Mouse (Mus musculus) liver, embryonic 14.5 days (tissue): ENCODE measurements at regions not wholly inside any gene's neighbourhood (a gene's known extent, or its start where the extent isn't known, plus 50 kb on each side); places are given as distances from the start of the nearest gene placed in this dataset.

ENCODE experiments used
- ATAC-seq: fragments of 200-750 bp; cut with Nextera tagmentation; 2 replicates; pipeline ENCODE4 v1.8.0; 2017; ENCODE audit warnings: moderate number of reproducible peaks, mild to moderate bottlenecking, moderate library complexity; ENCODE audit not compliant: insufficient read depth
- DNase-seq, 3 experiments: peaks; one replicate each; pipeline ENCODE4 v3.0.0-alpha.2; 2012 to 2013; ENCODE audit warnings: low read depth in 3 of 3, low spot score in 3 of 3
- H3K27ac ChIP-seq: fragments of 300-500 bp; sonication (generic); 2 replicates; pipeline ENCODE4 v1.5.1; 2014; ENCODE audit warnings: moderate library complexity, mild to moderate bottlenecking, control low read depth, inconsistent platforms
- H3K27me3 ChIP-seq: fragments of 300-500 bp; sonication (generic); 2 replicates; pipeline ENCODE4 v1.6.1; 2014; ENCODE audit warnings: mild to moderate bottlenecking, low read length, moderate library complexity; ENCODE audit not compliant: control insufficient read depth, insufficient read depth
- H3K36me3 ChIP-seq: fragments of 300-500 bp; sonication (generic); replicated peaks from 2 replicates; pipeline ENCODE4 v1.6.1; 2014; ENCODE audit warnings: low read depth; ENCODE audit not compliant: control insufficient read depth, insufficient read depth
- H3K4me1 ChIP-seq, 2 experiments: fragments of 200-500 bp in 1 of 2; fragments of 300-500 bp in 1 of 2; sonication (generic) in 1 of 2; replicated peaks; 2 replicates each; pipeline ENCODE4 v1.6.1; 2012 to 2014; ENCODE audit warnings: antibody characterized with exemption in 1 of 2, inconsistent platforms in 1 of 2, low read length in 1 of 2; ENCODE audit not compliant: control insufficient read depth in 2 of 2, insufficient read depth in 2 of 2
- H3K4me2 ChIP-seq: fragments of 300-500 bp; sonication (generic); 2 replicates; pipeline ENCODE4 v1.6.1; 2014; ENCODE audit warnings: low read depth, mild to moderate bottlenecking, control low read depth, moderate library complexity
- H3K4me3 ChIP-seq, 2 experiments: fragments of 200-500 bp in 1 of 2; fragments of 300-500 bp in 1 of 2; sonication (generic) in 1 of 2; 2 replicates each; pipeline ENCODE4 v1.5.1; 2012 to 2014; ENCODE audit warnings: low read depth in 2 of 2, low read length in 2 of 2, mild to moderate bottlenecking in 2 of 2, control low read depth in 1 of 2, inconsistent platforms in 1 of 2, moderate library complexity in 1 of 2; ENCODE audit not compliant: insufficient read depth in 1 of 2
- H3K9ac ChIP-seq: fragments of 300-500 bp; sonication (generic); replicated peaks from 2 replicates; pipeline ENCODE4 v1.6.1; 2014; ENCODE audit warnings: mild to moderate bottlenecking, control low read depth, moderate library complexity
- H3K9me3 ChIP-seq: fragments of 300-500 bp; sonication (generic); 2 replicates; pipeline ENCODE4 v1.6.1; 2016; ENCODE audit warnings: low read length, mixed read lengths; ENCODE audit not compliant: control insufficient read depth
- CTCF ChIP-seq: IDR thresholded peaks from 2 replicates; pipeline ENCODE4 v1.5.1; 2016; ENCODE audit warnings: antibody characterized with exemption, low read depth, control low read depth
- EP300 ChIP-seq: IDR thresholded peaks from 2 replicates; pipeline ENCODE4 v1.6.1; 2016; ENCODE audit warnings: antibody characterized with exemption, low read depth
- WGBS: fragments of 180-500 bp; shearing (Covaris S2); extraction: QIAGEN DNeasy Blood & Tissue Kit; methylation state at CpG from one replicate; pipeline ENCODE4 v1.1.7; 2014; ENCODE audit not compliant: insufficient replicate concordance; 5-methylcytosine and 5-hydroxymethylcytosine counted together

- Histone ChIP-seq H3K27me3 (no peaks in the 10 kb centered on the region), H3K36me3 (no peaks in the 10 kb centered on the region), H3K4me3 (no peak overlapping the region), H3K4me1 (no peaks in the 10 kb centered on the region), H3K9me3 (no peaks in the 10 kb centered on the region), H3K4me2 (no peak overlapping the region), H3K27ac (no peak overlapping the region), H3K9ac (no peak overlapping the region)
- 60% methylated on average over 2 of the region's 2 CpGs for WGBS
- no peak for ATAC-seq
- TF ChIP-seq EP300 = no peak
- TF ChIP-seq CTCF = no peak
- no peak for DNase-seq
These were observed 237.1 kb downstream of the Slc4a3 start for GRCm38 (mm10) chr1:75783206-75783605.

- no peak for TF ChIP-seq EP300
- no peak for TF ChIP-seq CTCF
- H3K27me3 ChIP-seq = no peaks in the 10 kb centered on the region
- H3K4me2 ChIP-seq = no peak overlapping the region
- H3K4me1 ChIP-seq = no peaks in the 10 kb centered on the region
- DNase-seq (no peak), ATAC-seq (no peak)
- H3K9me3 ChIP-seq = no peaks in the 10 kb centered on the region
- 51% methylated on average over 10 of the region's 10 CpGs for WGBS
- no peak overlapping the region for H3K9ac ChIP-seq
- no peak overlapping the region for H3K4me3 ChIP-seq
- H3K27ac ChIP-seq = no peak overlapping the region
- no peaks in the 10 kb centered on the region for H3K36me3 ChIP-seq
These were observed 240.2 kb downstream of the Slc4a3 start for GRCm38 (mm10) chr1:75786173-75786820.

- no peak for ATAC-seq
- H3K9ac ChIP-seq = no peak overlapping the region
- TF ChIP-seq CTCF (no peak), EP300 (no peak)
- no peak for DNase-seq
- H3K4me2 ChIP-seq = no peak overlapping the region
- no peak overlapping the region for H3K27ac ChIP-seq
- no peak overlapping the region for H3K4me3 ChIP-seq
- H3K36me3 ChIP-seq = no peaks in the 10 kb centered on the region
- H3K27me3 ChIP-seq = no peaks in the 10 kb centered on the region
- H3K9me3 ChIP-seq = no peaks in the 10 kb centered on the region
- H3K4me1 ChIP-seq = no peaks in the 10 kb centered on the region
- 48% methylated on average over 1 of the region's 1 CpGs for WGBS
These were observed 245.4 kb downstream of the Slc4a3 start for GRCm38 (mm10) chr1:75791509-75791908.

DNA sequence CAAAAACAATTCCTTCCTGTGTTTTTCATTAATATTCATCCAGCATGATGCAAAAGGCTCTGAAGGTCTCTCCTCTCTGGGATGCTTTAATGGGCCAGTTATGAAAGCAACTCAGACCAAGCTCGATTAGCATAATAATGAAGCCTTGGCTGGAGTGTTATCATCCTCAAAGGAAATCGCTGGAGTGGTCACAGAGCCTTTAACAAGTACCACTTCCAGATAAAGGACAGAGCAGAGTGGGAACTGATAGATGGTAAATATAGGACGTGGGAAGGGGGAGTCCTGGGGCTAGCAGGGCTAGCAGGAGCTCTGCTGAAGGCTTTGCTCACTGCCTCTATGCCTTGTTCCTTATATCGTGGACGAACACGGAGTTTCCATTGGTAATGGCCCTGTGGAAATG is 251.7 kb downstream of the Slc4a3 start:
- ATAC-seq = no peak
- H3K27me3 ChIP-seq = no peaks in the 10 kb centered on the region
- H3K4me1 ChIP-seq = no peaks in the 10 kb centered on the region
- TF ChIP-seq EP300 = no peak
- no peak for TF ChIP-seq CTCF
- no peak overlapping the region for H3K4me2 ChIP-seq
- H3K9me3 ChIP-seq = no peaks in the 10 kb centered on the region
- H3K9ac ChIP-seq = no peak overlapping the region
- 48% methylated on average over 6 of the region's 6 CpGs for WGBS
- no peak overlapping the region for H3K4me3 ChIP-seq
- no peak for DNase-seq
- no peak overlapping the region for H3K27ac ChIP-seq
- no peaks in the 10 kb centered on the region for H3K36me3 ChIP-seq

DNA sequence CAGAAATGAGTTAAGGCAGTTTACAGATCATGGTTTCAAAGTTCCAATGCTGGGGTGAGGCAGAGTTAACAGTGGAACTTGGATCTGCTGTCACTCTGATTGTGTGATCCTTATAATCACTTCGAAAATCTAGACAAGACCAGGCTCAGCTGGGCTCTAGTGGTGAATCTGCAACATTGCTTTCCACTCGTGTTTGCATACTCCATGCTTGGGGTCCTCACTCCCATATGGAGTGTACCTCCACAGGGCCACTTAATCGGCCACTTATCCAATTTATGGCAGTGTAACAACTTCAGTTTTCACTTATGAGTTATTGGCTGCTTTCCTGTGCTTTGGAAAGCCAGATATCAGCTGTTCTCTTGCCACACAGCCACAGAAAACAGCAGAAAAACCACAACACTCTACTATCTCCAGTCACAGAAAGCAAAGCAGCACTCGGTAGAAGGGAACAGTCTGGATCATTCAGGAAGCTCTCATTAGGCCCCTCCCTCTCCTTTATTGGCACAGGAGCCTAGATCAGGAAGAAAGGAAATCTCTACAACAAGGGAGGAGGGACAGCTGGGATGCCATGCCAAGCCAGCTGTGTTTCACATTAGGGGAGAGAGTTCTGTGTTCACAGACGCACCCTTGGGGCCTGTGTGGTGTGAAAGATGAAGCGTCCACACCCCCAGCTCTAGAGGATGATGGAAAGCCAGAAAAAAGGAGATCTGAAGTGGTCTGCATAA is 252.5 kb downstream of the Slc4a3 start:
- WGBS = 27% methylated on average over 6 of the region's 6 CpGs
- no peak overlapping the region for H3K27ac ChIP-seq
- H3K36me3 ChIP-seq = no peaks in the 10 kb centered on the region
- H3K9ac ChIP-seq = no peak overlapping the region
- no peaks in the 10 kb centered on the region for H3K27me3 ChIP-seq
- no peak overlapping the region for H3K4me2 ChIP-seq
- TF ChIP-seq EP300 (no peak), CTCF (no peak)
- no peak overlapping the region for H3K4me3 ChIP-seq
- H3K9me3 ChIP-seq = no peaks in the 10 kb centered on the region
- ATAC-seq = no peak
- no peak for DNase-seq
- no peaks in the 10 kb centered on the region for H3K4me1 ChIP-seq
